Mouse (Mus musculus) lung, postnatal 0 days (tissue): ENCODE results near the gene Pttg1ip. TPM values are rescaled to one million over a fixed set of nuclear protein-coding genes. Genes with fewer than 3 reads are reported as not detected.
A peak's percentile ranks its signal among the peaks of the same experiment; 100 is the strongest.

ENCODE experiments used
- ATAC-seq: fragments of 200-750 bp; cut with Nextera tagmentation; 2 replicates; pipeline ENCODE4 v1.8.0; 2017; ENCODE audit warnings: moderate library complexity
- DNase-seq: peaks from one replicate; pipeline ENCODE4 v3.0.0-alpha.2; 2016; ENCODE audit warnings: low spot score
- H3K27ac ChIP-seq: fragments of 300-500 bp; sonication (generic); 2 replicates; pipeline ENCODE4 v1.5.1; 2014; ENCODE audit warnings: antibody characterized with exemption, mild to moderate bottlenecking, low read length, mixed read lengths
- H3K27me3 ChIP-seq: fragments of 300-500 bp; sonication (generic); replicated peaks from 2 replicates; pipeline ENCODE4 v1.6.1; 2014; ENCODE audit warnings: low read length, mixed read lengths; ENCODE audit not compliant: insufficient read depth
- H3K36me3 ChIP-seq: fragments of 300-500 bp; sonication (generic); 2 replicates; pipeline ENCODE4 v1.6.1; 2014; ENCODE audit warnings: low read length, mixed read lengths; ENCODE audit not compliant: insufficient read depth
- H3K4me1 ChIP-seq: fragments of 300-500 bp; sonication (generic); 2 replicates; pipeline ENCODE4 v1.6.1; 2014; ENCODE audit warnings: antibody characterized with exemption, low read depth, low read length, mixed read lengths; ENCODE audit not compliant: insufficient read depth
- H3K4me2 ChIP-seq: fragments of 300-500 bp; sonication (generic); replicated peaks from 2 replicates; pipeline ENCODE4 v1.6.1; 2014; ENCODE audit warnings: low read depth, mild to moderate bottlenecking, low read length, moderate library complexity, mixed read lengths
- H3K4me3 ChIP-seq: fragments of 300-500 bp; sonication (generic); 2 replicates; pipeline ENCODE4 v1.5.1; 2014; ENCODE audit warnings: low read depth, low read length
- H3K9ac ChIP-seq: fragments of 300-500 bp; sonication (generic); replicated peaks from 2 replicates; pipeline ENCODE4 v1.6.1; 2014; ENCODE audit warnings: low read depth, mild to moderate bottlenecking
- H3K9me3 ChIP-seq: fragments of 300-500 bp; sonication (generic); 2 replicates; pipeline ENCODE4 v1.6.1; 2016; ENCODE audit warnings: low read length, mixed read lengths
- CTCF ChIP-seq: IDR thresholded peaks from 2 replicates; pipeline ENCODE4 v1.5.1; 2016; ENCODE audit warnings: antibody characterized with exemption, mild to moderate bottlenecking
- EP300 ChIP-seq: IDR thresholded peaks from 2 replicates; pipeline ENCODE4 v1.6.1; 2016; ENCODE audit warnings: antibody characterized with exemption, mild to moderate bottlenecking, control low read depth
- WGBS: fragments of 180-500 bp; shearing (Covaris S2); extraction: QIAGEN DNeasy Blood & Tissue Kit; methylation state at CpG from one replicate; pipeline ENCODE4 v1.1.7; 2014; 5-methylcytosine and 5-hydroxymethylcytosine counted together
- microRNA counts: library from miRNA; unstranded; fragments of <30 nt; microRNA quantifications from one replicate; lab custom pipeline; 2015
- microRNA-seq: library from miRNA; unstranded; fragments of <30 nt; microRNA quantifications from one replicate; pipeline ENCODE4, GENCODE M21; 2016
- polyA plus RNA-seq: library from polyadenylated mRNA; unstranded; fragments of >200 nt; fragmentation: Nextera tagmentation; extraction: Ambion mirVana; gene quantifications from 2 replicates; pipeline ENCODE4 v1.2.1, GENCODE M21; 2015

The Pttg1ip gene
- polyA plus RNA-seq, 1 experiment from 2014 or later = 207 TPM

- Histone ChIP-seq H3K4me2 (no peak overlapping the region), H3K27ac (no peak overlapping the region), H3K9ac (no peak overlapping the region), H3K27me3 (no peaks in the 10 kb centered on the region), H3K4me3 (no peak overlapping the region), H3K9me3 (no peaks in the 10 kb centered on the region), H3K36me3 (peaks cover 21% of the 10 kb centered on the region; the same call in 1 of the 2 replicates), H3K4me1 (peaks cover 7% of the 10 kb centered on the region; the same call in 1 of the 2 replicates)
- ATAC-seq (no peak), DNase-seq (no peak)
- TF ChIP-seq EP300 = no peak
- WGBS = 85% methylated on average over 7 of the region's 7 CpGs
These were observed 54.9 kb downstream of the Pttg1ip start for GRCm38 (mm10) chr10:77636234-77636922.

- peaks cover 7% of the 10 kb centered on the region; the same call in 1 of the 2 replicates for H3K4me1 ChIP-seq
- DNase-seq (no peak), ATAC-seq (no peak)
- TF ChIP-seq CTCF (no peak), EP300 (no peak)
- WGBS = 62% methylated on average over 6 of the region's 6 CpGs
- no peak overlapping the region for H3K27ac ChIP-seq
- H3K9ac ChIP-seq = no peak overlapping the region
- no peaks in the 10 kb centered on the region for H3K27me3 ChIP-seq
- H3K4me2 ChIP-seq = no peak overlapping the region
- no peaks in the 10 kb centered on the region for H3K9me3 ChIP-seq
- peaks cover 32% of the 10 kb centered on the region for H3K36me3 ChIP-seq
- no peak overlapping the region for H3K4me3 ChIP-seq
These were observed 57.4 kb downstream of the Pttg1ip start for GRCm38 (mm10) chr10:77638956-77639355.

GRCm38 (mm10) chr10:77643160-77643559 is 61.6 kb downstream of the Pttg1ip start:
- H3K36me3 ChIP-seq = peaks cover 47% of the 10 kb centered on the region
- WGBS = 58% methylated on average over 7 of the region's 7 CpGs

GRCm38 (mm10) chr10:77645571-77645970 is 64.1 kb downstream of the Pttg1ip start:
- no peak for ATAC-seq
- Histone ChIP-seq H3K27me3 (no peaks in the 10 kb centered on the region), H3K4me2 (no peak overlapping the region), H3K36me3 (peaks cover 47% of the 10 kb centered on the region), H3K9me3 (no peaks in the 10 kb centered on the region), H3K9ac (no peak overlapping the region), H3K4me1 (no peaks in the 10 kb centered on the region), H3K4me3 (no peak overlapping the region), H3K27ac (no peak overlapping the region)
- no peak for DNase-seq
- TF ChIP-seq CTCF (no peak), EP300 (no peak)
- 89% methylated on average over 5 of the region's 5 CpGs for WGBS

More at GRCm38 (mm10) chr10:77643160-77643559, 61.6 kb downstream of the Pttg1ip start:
- Histone ChIP-seq H3K4me2 (no peak overlapping the region), H3K9me3 (no peaks in the 10 kb centered on the region), H3K27me3 (no peaks in the 10 kb centered on the region), H3K4me1 (peaks cover 3% of the 10 kb centered on the region; the same call in 1 of the 2 replicates), H3K27ac (no peak overlapping the region), H3K9ac (no peak overlapping the region), H3K4me3 (no peak overlapping the region)
- no peak for ATAC-seq
- no peak for TF ChIP-seq EP300
- TF ChIP-seq CTCF = no peak
- no peak for DNase-seq

GRCm38 (mm10) chr10:77647461-77647860 is 65.9 kb downstream of the Pttg1ip start:
- no peak overlapping the region for H3K4me2 ChIP-seq
- WGBS = 74% methylated on average over 1 of the region's 1 CpGs
- H3K9ac ChIP-seq = no peak overlapping the region
- no peaks in the 10 kb centered on the region for H3K4me1 ChIP-seq
- H3K27ac ChIP-seq = no peak overlapping the region
- peaks cover 38% of the 10 kb centered on the region for H3K36me3 ChIP-seq
- no peak overlapping the region for H3K4me3 ChIP-seq
- ATAC-seq (no peak), DNase-seq (no peak)
- TF ChIP-seq EP300 (no peak), CTCF (no peak)
- no peaks in the 10 kb centered on the region for H3K9me3 ChIP-seq
- H3K27me3 ChIP-seq = no peaks in the 10 kb centered on the region

- TF ChIP-seq CTCF (no peak), EP300 (no peak)
- 79% methylated on average over 8 of the region's 8 CpGs for WGBS
- no peaks in the 10 kb centered on the region for H3K9me3 ChIP-seq
These were observed 66.4 kb downstream of the Pttg1ip start for GRCm38 (mm10) chr10:77647901-77648300.

More at GRCm38 (mm10) chr10:77647901-77648300, 66.4 kb downstream of the Pttg1ip start:
- Histone ChIP-seq H3K27me3 (no peaks in the 10 kb centered on the region), H3K9ac (no peak overlapping the region), H3K4me1 (no peaks in the 10 kb centered on the region), H3K36me3 (peaks cover 38% of the 10 kb centered on the region), H3K4me2 (no peak overlapping the region), H3K27ac (no peak overlapping the region), H3K4me3 (no peak overlapping the region)
- DNase-seq = no peak
- no peak for ATAC-seq

MicroRNAs within 50 kb of the gene (microRNA counts, 519-probe panel; counts per million panel counts)
- microRNA mmu-miR-1930 (lab: Ali Mortazavi, UCI) = not detected

Small RNAs within 50 kb of the gene (microRNA-seq; reads per million reads assigned to microRNA genes)
- gene Mir1930 = 7.3 reads per million, percentile 18 among the genes with 10 or more reads in this experiment

Other genes starting within 250 kb of the Pttg1ip start
- 25.3 and 30.1 TPM in 2 replicates for gene Adarb1, start 163.4 kb upstream of the Pttg1ip start, polyA plus RNA-seq
- gene Fam207a, start 65.9 kb upstream of the Pttg1ip start, polyA plus RNA-seq = 26.8 and 27.2 TPM in 2 replicates
- gene Itgb2, start 51.5 kb upstream of the Pttg1ip start, polyA plus RNA-seq = 19.1 and 21.1 TPM in 2 replicates
- 185 and 209 TPM in 2 replicates for gene Sumo3, start 24.4 kb downstream of the Pttg1ip start, polyA plus RNA-seq
- gene Gm49325, start 24.5 kb downstream of the Pttg1ip start, polyA plus RNA-seq = 4.9 and 6.4 TPM in 2 replicates
- 59.8 and 65.6 TPM in 2 replicates for gene Ube2g2, start 40.6 kb downstream of the Pttg1ip start, polyA plus RNA-seq
- 0.12 and 0.13 TPM in 2 replicates for gene Tspear, start 104.8 kb downstream of the Pttg1ip start, polyA plus RNA-seq
- gene Gm19402, start 109.0 kb downstream of the Pttg1ip start, polyA plus RNA-seq = not detected in 2 replicates
- gene Gm9508, start 115.5 kb downstream of the Pttg1ip start, polyA plus RNA-seq = not detected in 2 replicates
- gene Gm10272, start 124.9 kb downstream of the Pttg1ip start, polyA plus RNA-seq = not detected in 2 replicates
- gene Gm10024, start 129.7 kb downstream of the Pttg1ip start, polyA plus RNA-seq = not detected in 2 replicates
- gene Gm10142, start 134.1 kb downstream of the Pttg1ip start, polyA plus RNA-seq = not detected in 2 replicates
- gene Krtap12-1, start 138.9 kb downstream of the Pttg1ip start, polyA plus RNA-seq = not detected in 2 replicates
- gene Gm10100, start 144.8 kb downstream of the Pttg1ip start, polyA plus RNA-seq = not detected in 2 replicates
- not detected in 2 replicates for gene Gm18596, start 160.9 kb downstream of the Pttg1ip start, polyA plus RNA-seq
- not detected in 2 replicates for gene Gm9736, start 169.6 kb downstream of the Pttg1ip start, polyA plus RNA-seq
- gene Gm3233, start 178.0 kb downstream of the Pttg1ip start, polyA plus RNA-seq = not detected in 2 replicates
- gene Gm3238, start 189.6 kb downstream of the Pttg1ip start, polyA plus RNA-seq = not detected in 2 replicates
- gene Gm7138, start 195.2 kb downstream of the Pttg1ip start, polyA plus RNA-seq = not detected in 2 replicates
- gene Gm3250, start 200.8 kb downstream of the Pttg1ip start, polyA plus RNA-seq = not detected in 2 replicates
- gene Gm7137, start 206.5 kb downstream of the Pttg1ip start, polyA plus RNA-seq = not detected in 2 replicates
- not detected in 2 replicates for gene Gm9639, start 213.4 kb downstream of the Pttg1ip start, polyA plus RNA-seq
- gene Gm19668, start 217.4 kb downstream of the Pttg1ip start, polyA plus RNA-seq = not detected in 2 replicates
- gene Gm9507, start 230.1 kb downstream of the Pttg1ip start, polyA plus RNA-seq = not detected in 2 replicates
- gene Gm2696, start 233.0 kb downstream of the Pttg1ip start, polyA plus RNA-seq = not detected in 2 replicates
- gene Krtap10-4, start 245.4 kb downstream of the Pttg1ip start, polyA plus RNA-seq = not detected in 2 replicates